Mouse (Mus musculus) colon, adult 2 months (tissue): Measurements from ENCODE around the gene Mtfp1. TPM values are rescaled to one million over a fixed set of nuclear protein-coding genes. Genes with fewer than 3 reads are reported as not detected.

Experiments
- polyA plus RNA-seq: library from polyadenylated mRNA; depleted of rRNA; stranded (reverse); fragments of >200 nt; gene quantifications from 2 replicates; pipeline ENCODE4 v1.2.3, GENCODE M21; 2012; rRNA removed

Mtfp1 gene
- 18.6 and 19.6 TPM in 2 replicates for polyA plus RNA-seq

DNA sequence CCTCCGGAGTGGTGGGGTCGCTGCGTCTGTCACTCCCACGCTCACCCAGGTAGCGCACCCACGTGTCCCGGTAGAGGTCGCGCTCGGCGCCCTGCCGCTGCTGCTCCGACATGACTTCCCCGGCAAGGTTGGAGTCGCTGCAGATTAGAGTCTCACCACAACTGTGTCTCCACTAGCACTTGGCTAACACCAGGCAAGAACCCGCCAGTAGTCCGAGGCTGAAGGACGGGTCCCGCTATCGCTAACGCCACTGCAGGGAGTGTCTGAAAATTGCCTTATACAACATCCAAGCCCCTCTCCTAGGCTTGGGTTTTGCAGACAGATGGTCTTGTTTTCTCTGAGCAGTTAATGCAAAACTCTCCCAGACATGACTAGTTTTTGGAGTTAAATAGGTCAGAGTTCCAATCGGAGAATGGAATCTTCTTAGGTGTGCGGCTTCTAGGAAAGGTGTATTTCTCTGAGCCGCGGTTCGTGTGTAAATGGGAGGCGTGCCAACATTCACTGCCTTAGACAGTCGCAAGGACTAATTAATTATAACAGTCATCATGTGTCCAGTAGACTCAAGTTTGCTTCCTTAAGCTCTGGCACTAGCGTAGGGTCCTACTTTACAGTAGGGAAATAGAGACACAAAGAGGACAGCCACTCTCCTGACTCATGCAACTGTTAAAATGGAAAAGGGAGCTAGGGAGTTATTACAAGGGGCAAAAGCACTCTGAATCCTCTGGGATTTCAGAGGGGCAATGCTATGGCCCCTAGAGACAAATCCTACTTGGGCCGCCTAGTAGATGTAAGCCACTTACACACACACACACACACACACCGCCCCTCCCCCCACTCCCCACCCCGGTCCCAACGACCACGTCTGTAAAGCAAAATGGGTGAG is at the start of gene Mtfp1:
TSS of gene Mtfp1 (minus strand) at position 275 of the 883 bp plus-strand sequence.

DNA sequence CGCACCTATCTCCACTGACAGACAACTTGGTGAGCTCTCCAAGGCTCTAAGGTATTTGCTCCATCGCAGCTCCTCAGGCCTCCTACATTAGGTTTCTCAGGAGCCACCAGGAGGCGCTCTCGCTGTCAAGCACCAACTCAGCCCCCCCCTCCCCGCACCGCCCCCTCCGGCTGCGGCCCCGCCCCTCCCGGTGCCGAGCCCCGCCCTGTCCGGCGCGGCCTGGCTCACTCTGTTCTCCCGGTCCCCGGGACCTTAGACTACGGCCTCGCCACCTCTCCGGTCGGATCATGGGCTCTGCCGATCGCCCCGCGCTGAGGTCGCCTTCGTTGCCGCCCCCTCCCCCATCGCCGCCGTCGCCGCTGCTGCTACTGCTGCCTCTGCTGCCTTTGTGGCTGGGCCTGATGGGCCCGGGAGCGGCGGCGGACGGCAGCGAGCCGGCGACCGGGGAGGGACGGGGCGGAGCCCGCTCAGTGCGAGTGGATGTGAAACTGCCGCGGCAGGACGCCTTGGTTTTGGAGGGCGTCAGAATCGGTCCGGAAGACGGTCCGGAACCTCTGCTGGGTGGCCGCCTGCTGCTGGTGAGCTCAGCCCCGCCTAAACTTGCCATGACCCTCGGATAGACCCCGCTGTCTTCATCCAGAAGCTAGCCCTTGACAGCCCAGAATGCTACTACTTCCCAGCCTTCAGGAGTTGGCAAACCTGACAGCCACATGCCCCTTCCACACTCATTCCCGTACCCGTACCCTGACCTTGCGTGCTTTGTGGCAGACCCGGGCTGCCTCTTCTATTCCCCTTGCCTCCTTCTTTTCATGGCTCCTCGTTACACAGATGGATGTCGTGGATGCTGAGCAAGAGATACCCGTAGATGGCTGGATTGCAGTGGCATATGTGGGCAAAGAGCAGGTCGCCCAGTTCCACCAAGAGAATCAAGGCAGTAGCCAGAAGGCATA is 40.0 kb upstream of the Mtfp1 start, which contains the start of gene Rnf215:
TSS of gene Rnf215 (plus strand) at position 217 of the 950 bp plus-strand sequence.

GRCm38 (mm10) chr11:4122742-4123579 is 27.7 kb upstream of the Mtfp1 start, which contains the start of gene Sec14l2:
TSS of gene Sec14l2 (minus strand) at chr11:4123415.

GRCm38 (mm10) chr11:4064627-4065122 is 30.6 kb downstream of the Mtfp1 start, which contains the start of gene Sec14l3:
TSS of gene Sec14l3 (plus strand) at chr11:4064841.

Other genes with a start within 250 kb of the Mtfp1 start
- gene Osbp2, start 231.5 kb downstream of the Mtfp1 start, polyA plus RNA-seq = 0.39 and 0.55 TPM in 2 replicates
- 0.67 and 0.97 TPM in 2 replicates for gene 4921536K21Rik, start 200.3 kb downstream of the Mtfp1 start, polyA plus RNA-seq
- 6.8 and 7.6 TPM in 2 replicates for gene Dusp18, start 200.2 kb downstream of the Mtfp1 start, polyA plus RNA-seq
- 22.2 and 26.5 TPM in 2 replicates for gene Slc35e4, start 180.8 kb downstream of the Mtfp1 start, polyA plus RNA-seq
- gene Tcn2, start 163.3 kb downstream of the Mtfp1 start, polyA plus RNA-seq = 111 and 118 TPM in 2 replicates
- gene Pes1, start 131.5 kb downstream of the Mtfp1 start, polyA plus RNA-seq = 25.5 and 26.9 TPM in 2 replicates
- not detected in 2 replicates for gene 4930556J24Rik, start 118.7 kb downstream of the Mtfp1 start, polyA plus RNA-seq
- 138 and 161 TPM in 2 replicates for gene Gal3st1, start 111.8 kb downstream of the Mtfp1 start, polyA plus RNA-seq
- 0.30 and 0.40 TPM in 2 replicates for gene Sec14l4, start 64.0 kb downstream of the Mtfp1 start, polyA plus RNA-seq
- not detected in 2 replicates for gene Sec14l3, start 30.6 kb downstream of the Mtfp1 start, polyA plus RNA-seq
- 1.8 and 2.2 TPM in 2 replicates for gene Sec14l2, start 28.0 kb upstream of the Mtfp1 start, polyA plus RNA-seq
- 20.2 and 23.7 TPM in 2 replicates for gene Rnf215, start 39.8 kb upstream of the Mtfp1 start, polyA plus RNA-seq
- gene Ccdc157, start 64.8 kb upstream of the Mtfp1 start, polyA plus RNA-seq = 6.9 TPM in 2 replicates
- 28.2 and 29.5 TPM in 2 replicates for gene Sf3a1, start 64.9 kb upstream of the Mtfp1 start, polyA plus RNA-seq
- 50.0 and 51.8 TPM in 2 replicates for gene Tbc1d10a, start 91.3 kb upstream of the Mtfp1 start, polyA plus RNA-seq
- 8.6 and 10.4 TPM in 2 replicates for gene Castor1, start 122.8 kb upstream of the Mtfp1 start, polyA plus RNA-seq
- 0.23 and 0.27 TPM in 2 replicates for gene Osm, start 141.0 kb upstream of the Mtfp1 start, polyA plus RNA-seq
- 3.1 and 3.7 TPM in 2 replicates for gene Lif, start 162.1 kb upstream of the Mtfp1 start, polyA plus RNA-seq